Mouse (Mus musculus): ENCODE data around the gene Zfp235.
A peak's percentile ranks its signal among the peaks of the same experiment; 100 is the strongest.

- TF ChIP-seq CTCF (IDR thresholded peaks at IDR 0.05; ENCODE audit: low read depth) (peak; percentile 76), EP300 (optimal IDR thresholded peaks at IDR 0.05) (no peak)
Observed at GRCm38 (mm10) chr7:24153272-24153671, 19.3 kb downstream of the Zfp235 start.

Data from stomach, postnatal 0 days (tissue).